Mouse (Mus musculus) CH12.LX (cell line): ENCODE results near the gene Dcaf8.

Experiments
- CTCF ChIP-seq, 2 experiments: IDR thresholded peaks in 1 of 2; conservative IDR thresholded peaks in 1 of 2; 2 replicates each; pipeline ENCODE4 v1.5.1; 2011 to 2012; ENCODE audit warnings: low read depth in 2 of 2, low read length in 2 of 2, improper control_type of control experiment in 1 of 2, inconsistent platforms in 1 of 2, mild to moderate bottlenecking in 1 of 2, moderate library complexity in 1 of 2
- E2F4 ChIP-seq: IDR thresholded peaks from 2 replicates; pipeline ENCODE4 v1.6.1; 2011; ENCODE audit warnings: low read depth, low read length, improper control_type of control experiment; ENCODE audit not compliant: insufficient replicate concordance
- EP300 ChIP-seq: IDR thresholded peaks from 2 replicates; pipeline ENCODE4 v1.6.1; 2011; ENCODE audit warnings: low read length, improper control_type of control experiment
- GABPA ChIP-seq: IDR thresholded peaks from 2 replicates; pipeline ENCODE4 v1.6.1; 2012; ENCODE audit warnings: low read depth, low read length, improper control_type of control experiment, inconsistent platforms; ENCODE audit not compliant: insufficient replicate concordance
- HCFC1 ChIP-seq: IDR thresholded peaks from 2 replicates; pipeline ENCODE4 v1.6.1; 2012; ENCODE audit warnings: low read depth, mild to moderate bottlenecking, inconsistent platforms, low read length, improper control_type of control experiment
- IRF4 ChIP-seq: IDR thresholded peaks from 2 replicates; pipeline ENCODE4 v1.6.1; 2014; ENCODE audit warnings: low read depth, mild to moderate bottlenecking, inconsistent platforms, low read length, improper control_type of control experiment
- MAX ChIP-seq: IDR thresholded peaks from 2 replicates; pipeline ENCODE4 v1.6.1; 2011; ENCODE audit warnings: low read length, improper control_type of control experiment
- POLR2A ChIP-seq: IDR thresholded peaks from 2 replicates; pipeline ENCODE4 v1.6.1; 2011; ENCODE audit warnings: low read depth, mild to moderate bottlenecking, improper control_type of control experiment, low read length
- TCF12 ChIP-seq: IDR thresholded peaks from 2 replicates; pipeline ENCODE4 v1.6.1; 2014; ENCODE audit warnings: low read depth, mild to moderate bottlenecking, inconsistent platforms, low read length, improper control_type of control experiment

- TF ChIP-seq IRF4, result no peak
- TF ChIP-seq CTCF (conservative IDR thresholded peaks at IDR 0.05 in 1 of 2, IDR thresholded peaks at IDR 0.05 in 1 of 2; ENCODE audit: low read depth in 2 of 2, low read length in 2 of 2), result no peak
- no peak for TF ChIP-seq MAX
- no peak for TF ChIP-seq TCF12
- no peak for TF ChIP-seq EP300
- no peak for TF ChIP-seq POLR2A
- no peak for TF ChIP-seq GABPA
- TF ChIP-seq HCFC1, result no peak
- TF ChIP-seq E2F4, result no peak
Measured at GRCm38 (mm10) chr1:172220414-172220813, 72.5 kb downstream of the Dcaf8 start.
